Comparison of ENCODE assay signal across 12 mouse cellular contexts in the genomic region with DNA sequence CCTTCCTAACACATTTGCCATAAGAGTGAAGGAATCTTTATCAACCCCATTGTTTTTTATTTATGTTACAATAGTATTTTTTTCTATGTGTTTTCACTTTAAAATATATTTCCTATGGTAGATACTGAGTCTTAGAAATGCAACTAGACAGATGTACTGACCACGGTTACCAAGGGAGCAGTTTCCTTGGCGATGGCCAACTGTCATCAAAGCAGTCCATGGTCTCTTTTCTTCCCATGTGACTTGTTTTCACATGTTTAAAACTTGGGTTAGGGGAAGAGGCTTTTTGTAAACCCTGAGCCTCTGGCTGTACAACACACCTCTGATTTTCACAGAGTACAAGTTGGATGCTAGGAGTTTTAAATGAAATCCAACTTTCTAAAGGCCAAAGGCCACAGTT.
"Had no signal": no experiment of that assay in that cellular context is flagged by ENCODE, and none has a peak within 500 bp of the region (broad histone marks: within the 10 kb centered on the region; RNA-seq: fewer than 3 reads in every experiment).

No protein-coding gene starts in this region.

- H3K9ac ChIP-seq: limb, embryonic 12.5 days; liver, embryonic 14.5 days; midbrain, embryonic 15.5 days had no signal

- DNase-seq: kidney, adult 11 months; kidney, adult 9 months; kidney, postnatal 10 days; kidney, postnatal 4 days; liver; lung, adult 18-20 months; lung, postnatal 36 days had no signal

- ATAC-seq: midbrain, embryonic 15.5 days had no signal

- H3K27ac ChIP-seq: layer of hippocampus, adult 2 months; limb, embryonic 12.5 days; liver, embryonic 14.5 days; midbrain, embryonic 15.5 days; stomach, postnatal 0 days had no signal

- H3K4me2 ChIP-seq: limb, embryonic 12.5 days; midbrain, embryonic 15.5 days had no signal

- H3K4me3 ChIP-seq: layer of hippocampus, adult 2 months; limb, embryonic 12.5 days; midbrain, embryonic 15.5 days had no signal

- H3K36me3 ChIP-seq: limb, embryonic 12.5 days; midbrain, embryonic 15.5 days had no signal

- H3K9me3 ChIP-seq: limb, embryonic 12.5 days; midbrain, embryonic 15.5 days had no signal

- H3K4me1 ChIP-seq: limb, embryonic 12.5 days; midbrain, embryonic 15.5 days had no signal

- H3K27me3 ChIP-seq: limb, embryonic 12.5 days; midbrain, embryonic 15.5 days had no signal
